Mouse (Mus musculus): ENCODE results near the gene Hip1r.
"Not testable (repeated sequence)": the region's sequence is repeated elsewhere in the genome, so short reads cannot be mapped to it uniquely, and the experiment has no call there.

Hip1r gene

DNA sequence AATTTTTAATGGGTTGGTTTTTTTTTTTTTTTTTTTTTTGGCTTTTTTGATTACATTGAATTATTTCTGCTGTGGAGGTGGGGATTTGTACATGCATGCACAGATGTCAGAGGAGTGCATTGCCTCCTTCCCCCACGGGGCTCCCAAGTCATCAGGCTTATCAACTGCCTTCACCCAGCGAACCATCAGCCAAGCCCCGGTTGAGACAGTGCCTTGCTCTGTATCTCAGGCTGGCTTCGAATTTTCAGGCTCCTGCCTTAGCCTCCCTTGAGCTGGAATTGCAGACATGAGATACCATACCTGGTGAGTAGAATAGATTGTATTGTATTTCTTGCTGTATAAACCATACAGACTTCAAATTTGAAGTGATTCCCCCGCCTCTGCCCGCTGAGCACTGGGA lies 66.2 kb downstream of the Hip1r start:
- no peak for DNase-seq

DNA sequence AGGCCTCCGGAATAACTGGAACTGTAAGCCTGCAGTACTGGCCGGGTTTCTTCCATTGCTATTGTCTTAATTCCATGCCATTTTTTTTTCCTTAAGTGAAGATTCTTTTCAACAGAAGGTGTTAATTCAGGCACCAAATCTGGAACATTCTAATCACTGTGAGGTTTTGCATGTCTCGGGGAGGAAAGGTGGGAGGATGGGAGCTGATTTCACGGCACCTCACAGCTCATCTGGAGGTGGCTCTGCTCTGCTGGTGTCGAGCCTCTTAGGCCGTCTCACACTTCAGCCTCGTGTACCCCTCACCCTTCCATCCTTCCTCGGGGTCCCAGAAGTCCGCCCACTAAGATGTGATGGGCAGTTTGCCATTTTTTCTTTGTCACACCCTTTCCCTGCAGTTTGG lies 67.7 kb downstream of the Hip1r start:
- no peak for DNase-seq

DNA sequence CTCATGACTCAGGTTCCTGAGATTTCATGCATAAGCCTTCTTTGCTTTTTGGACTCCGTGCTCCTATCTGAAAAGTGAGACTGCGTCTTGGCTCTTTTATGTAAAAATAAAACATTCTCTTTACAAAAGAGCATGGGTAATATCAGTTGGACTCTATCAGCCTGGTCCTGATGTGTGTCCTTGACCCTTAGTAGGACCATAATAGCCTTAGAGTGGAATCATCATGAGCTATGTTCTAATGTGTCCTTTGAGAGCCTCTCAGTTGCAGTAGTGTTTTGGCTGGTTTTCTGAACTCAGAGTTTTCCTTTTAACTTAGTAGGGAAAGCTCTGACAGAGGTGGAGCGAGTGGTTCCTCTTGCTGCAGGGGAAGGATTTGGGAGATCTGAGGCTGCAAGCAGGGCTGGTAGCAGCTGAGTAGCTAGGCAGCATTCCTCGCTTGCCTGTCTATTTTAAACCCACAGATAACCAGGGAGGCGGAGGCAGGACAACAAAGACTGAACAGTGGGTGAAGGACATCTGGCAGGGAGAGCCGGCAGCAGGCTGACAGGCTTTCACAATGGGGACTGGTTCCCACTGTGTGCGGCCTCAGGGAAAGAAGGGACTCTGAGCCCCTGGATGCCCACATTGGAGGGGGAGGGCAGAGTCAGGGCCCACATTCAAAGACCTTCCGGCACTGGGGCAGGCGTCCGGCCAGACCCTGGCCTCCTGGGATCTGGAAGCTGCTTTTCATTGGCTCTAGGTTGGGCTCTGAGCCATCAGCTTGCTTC lies 70.0 kb downstream of the Hip1r start:
- DNase-seq: peak in 1 of 2 experiments; percentile 61

DNA sequence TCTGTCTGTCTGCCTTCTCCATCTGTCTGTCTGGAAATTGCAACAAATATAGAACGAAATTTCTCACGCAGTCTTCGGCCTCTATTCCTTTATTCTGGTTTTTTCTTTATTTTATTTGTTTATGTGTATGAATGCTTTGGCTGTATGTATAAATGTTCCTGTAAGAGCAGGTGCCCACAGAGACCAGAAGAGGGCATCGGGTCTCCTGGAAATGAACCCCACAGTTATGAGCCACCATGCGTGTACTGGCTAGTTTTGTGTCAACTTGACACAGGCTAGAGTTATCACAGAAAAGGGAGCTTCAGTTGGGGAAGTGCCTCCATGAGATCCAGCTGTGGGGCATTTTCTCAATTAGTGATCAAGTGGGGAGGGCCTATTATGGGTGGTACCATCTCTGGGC lies 70.6 kb downstream of the Hip1r start:
- DNase-seq: no peak

DNA sequence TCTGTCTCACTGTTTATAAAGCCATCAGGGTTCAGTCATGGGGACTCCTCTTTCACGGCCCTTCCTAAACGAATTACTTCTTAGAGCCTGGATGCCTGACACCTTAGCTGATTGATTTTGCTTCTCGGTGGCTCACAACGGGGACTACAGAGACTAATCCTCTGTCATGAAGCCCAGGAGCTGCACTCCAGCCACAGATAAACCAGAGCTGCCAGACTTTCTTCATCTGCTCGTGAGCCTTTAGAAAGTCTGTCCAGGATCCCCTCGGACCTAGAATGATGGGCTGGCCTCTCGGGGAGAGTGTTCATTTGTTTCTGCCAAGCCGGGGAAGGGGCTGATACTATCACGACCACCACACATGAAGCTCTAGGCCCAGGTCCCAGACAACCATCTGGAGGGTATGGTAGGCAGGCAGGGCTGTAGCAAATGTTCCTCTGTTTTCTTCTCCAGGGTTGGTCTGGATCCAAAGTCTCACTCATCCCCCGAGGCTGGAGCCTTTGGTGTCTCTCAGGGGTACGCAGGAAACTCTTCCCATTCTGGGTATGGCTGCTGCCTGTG lies 72.1 kb downstream of the Hip1r start:
- no peak for DNase-seq

DNA sequence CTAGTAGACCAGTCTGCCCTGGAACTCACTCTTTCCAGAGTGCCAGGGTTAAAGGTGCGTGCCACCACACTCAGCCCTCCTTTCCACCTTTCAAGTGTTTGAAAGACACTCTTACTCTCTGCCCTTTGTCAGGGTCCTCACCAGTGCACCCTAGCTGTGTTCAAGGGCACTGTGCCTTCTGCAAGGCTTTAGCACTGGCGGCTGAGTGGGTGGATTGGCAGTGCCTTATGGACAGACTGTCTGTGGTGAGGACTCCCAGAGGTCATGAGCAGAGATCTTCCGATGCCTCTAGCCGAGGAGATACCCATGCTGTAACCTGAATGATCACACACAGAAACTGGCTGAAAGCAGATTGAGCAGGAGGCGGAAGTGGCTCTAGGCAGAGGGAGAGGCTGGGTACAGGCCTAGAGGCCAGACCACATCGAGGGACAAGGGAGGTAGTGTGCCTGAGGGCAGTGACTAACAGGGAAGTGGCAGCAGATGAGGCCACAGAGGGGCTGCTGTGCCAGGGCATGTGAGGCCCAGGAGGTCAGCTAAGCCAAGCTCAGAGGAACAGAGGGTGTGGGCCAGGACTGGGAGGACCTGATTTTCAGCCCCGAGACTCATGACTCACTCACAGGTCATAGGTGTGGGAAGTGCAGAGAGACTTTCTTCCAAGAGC lies 73.4 kb downstream of the Hip1r start:
- DNase-seq: no peak

DNA sequence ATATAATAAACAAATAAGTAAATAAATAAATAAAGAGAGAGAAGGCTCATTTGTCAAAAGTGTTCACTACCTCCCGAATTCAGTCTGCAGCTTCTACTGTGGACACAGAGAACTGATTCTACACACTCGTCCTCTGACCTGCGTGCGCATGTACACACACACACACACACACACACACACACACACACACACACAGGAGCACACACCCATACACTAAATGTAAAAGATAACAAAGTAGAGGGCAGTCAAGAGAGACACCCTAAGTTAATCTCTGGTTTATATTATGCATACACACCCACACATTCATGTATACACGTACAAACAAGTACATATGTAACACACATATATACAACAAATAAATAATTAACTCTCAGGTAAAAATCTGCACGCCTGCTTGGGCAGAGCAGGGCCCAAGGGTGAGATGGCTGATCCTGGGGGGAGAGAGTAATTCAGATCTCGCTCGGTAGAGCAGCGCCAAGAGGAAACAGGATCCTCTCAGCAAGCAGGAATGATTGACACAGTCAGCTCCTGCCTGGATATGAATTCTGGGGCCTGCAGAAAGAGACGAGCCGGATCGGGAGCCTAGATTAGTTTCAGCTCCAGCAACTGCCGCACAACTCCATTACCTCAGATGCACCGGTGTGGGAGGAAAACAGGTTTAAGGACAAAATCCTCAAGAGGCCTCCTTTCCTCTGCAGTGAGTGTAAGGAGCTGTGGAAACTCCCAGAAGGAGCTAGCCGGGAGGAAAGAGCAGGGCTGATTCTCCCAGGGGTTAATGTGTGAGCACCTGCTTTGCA lies 76.0 kb downstream of the Hip1r start:
- no peak for DNase-seq

DNA sequence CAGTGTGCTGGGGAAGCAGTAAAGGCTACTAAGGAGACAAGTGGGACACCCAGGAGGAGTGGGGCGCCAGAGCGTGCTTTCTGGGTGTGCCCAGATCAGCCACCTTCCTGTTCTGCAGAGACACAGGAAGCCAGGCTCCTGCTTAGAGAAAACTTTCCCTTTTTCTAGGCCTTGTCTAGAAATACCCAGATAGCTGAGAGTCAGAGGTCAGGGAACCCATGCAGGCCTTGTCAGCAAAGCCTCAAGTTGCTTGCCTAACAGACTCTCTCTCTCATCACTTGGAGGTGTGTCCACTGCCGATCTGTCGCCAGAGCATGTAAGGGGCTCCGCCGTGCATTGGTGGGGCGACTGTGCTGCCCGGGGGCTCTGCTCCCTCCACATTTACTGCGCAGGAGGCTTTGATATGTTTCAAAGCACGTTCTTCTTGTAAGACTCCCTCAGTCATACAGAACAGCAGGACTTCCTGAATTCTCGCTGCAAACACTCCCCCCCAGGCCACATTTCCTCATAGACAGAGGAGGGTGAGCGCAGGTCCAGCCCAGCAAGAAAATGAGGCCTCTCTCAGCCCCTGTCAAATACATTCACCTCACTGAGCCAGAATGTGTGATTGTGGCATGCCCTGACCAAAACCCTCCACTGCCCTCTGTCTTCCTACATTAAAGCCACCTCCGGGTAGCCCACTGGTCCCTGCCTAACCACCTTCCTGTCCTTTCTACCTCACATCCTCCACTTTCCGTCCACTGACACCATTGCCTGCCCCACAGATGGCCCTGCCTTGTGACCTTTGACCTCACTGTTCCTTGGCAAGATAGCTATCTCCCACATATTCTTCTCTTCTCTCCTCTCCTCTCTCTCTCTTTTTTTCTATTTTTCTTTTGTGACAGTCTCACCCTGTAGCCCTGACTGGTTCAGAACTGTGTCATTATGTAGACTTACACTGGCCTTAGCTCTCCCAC lies 76.9 kb downstream of the Hip1r start:
- peak in 1 of 2 experiments; percentile 32 for DNase-seq

DNA sequence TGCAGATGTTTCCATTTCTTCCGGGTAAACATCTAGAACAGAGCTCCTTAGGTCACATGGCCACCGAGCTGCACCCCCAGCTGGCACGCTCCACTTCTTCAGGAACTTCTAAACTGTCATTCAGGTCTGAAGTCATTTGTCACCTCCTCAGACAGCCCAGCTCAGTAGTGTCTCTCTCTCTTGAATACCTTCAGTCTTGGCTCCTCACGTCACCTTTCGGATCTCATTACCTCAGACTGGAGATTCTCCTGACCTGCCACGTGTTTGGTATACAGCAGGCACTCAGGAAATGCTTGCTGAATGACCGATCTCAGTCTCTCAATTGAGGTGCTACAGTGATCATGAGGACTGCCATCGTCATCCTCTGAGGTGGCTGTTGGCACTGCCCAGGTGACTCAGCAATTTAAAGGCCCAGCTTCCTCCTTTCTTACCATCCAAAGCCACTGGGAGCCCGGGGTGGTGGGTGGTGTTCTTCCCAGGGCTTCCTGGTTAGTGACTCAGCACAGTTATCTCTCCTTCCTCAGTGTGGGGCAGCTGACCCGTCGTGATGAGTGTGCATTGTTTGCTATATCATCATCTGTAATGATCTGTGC lies 78.6 kb downstream of the Hip1r start:
- DNase-seq: no peak

DNA sequence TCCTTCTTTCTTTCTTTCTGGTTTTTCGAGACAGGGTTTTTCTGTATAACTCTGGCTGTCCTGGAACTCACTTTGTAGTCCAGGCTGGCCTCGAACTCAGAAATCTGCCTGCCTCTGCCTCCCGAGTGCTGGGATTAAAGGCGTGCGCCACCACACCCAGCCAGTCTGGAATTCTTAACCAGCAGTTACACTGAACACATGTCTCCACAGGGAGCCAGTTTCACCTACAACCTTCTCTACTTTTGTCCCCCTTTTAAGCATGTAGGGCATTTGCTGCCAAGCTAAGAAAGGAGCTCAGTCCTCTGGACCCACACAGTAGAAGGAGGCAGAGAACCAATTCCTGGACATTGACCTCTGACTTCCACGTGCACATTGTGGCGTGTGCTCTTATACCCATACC lies 79.2 kb downstream of the Hip1r start:
- DNase-seq: not testable (repeated sequence)
